Mouse (Mus musculus) heart, postnatal 0 days (tissue): ENCODE data around the gene Gprc5a.

Experiments
- CTCF ChIP-seq: IDR thresholded peaks from 2 replicates; pipeline ENCODE4 v1.5.1; 2016; ENCODE audit warnings: antibody characterized with exemption, control low read depth, low read depth
- EP300 ChIP-seq: IDR thresholded peaks from 2 replicates; pipeline ENCODE4 v1.6.1; 2016; ENCODE audit warnings: antibody characterized with exemption, low read depth

GRCm38 (mm10) chr6:135116479-135116878 lies 51.0 kb downstream of the Gprc5a start:
- TF ChIP-seq CTCF: no peak
- TF ChIP-seq EP300: no peak
